Mouse (Mus musculus) heart, embryonic 16.5 days (tissue): ENCODE measurements around the gene Myd88. TPM values are rescaled to one million over a fixed set of nuclear protein-coding genes. Genes with fewer than 3 reads are reported as not detected.
A peak's percentile ranks its signal among the peaks of the same experiment; 100 is the strongest.

Source experiments
- ATAC-seq: fragments of 200-750 bp; cut with Nextera tagmentation; replicated peaks from 2 replicates; pipeline ENCODE4 v1.8.0; 2017; ENCODE audit warnings: moderate number of reproducible peaks; ENCODE audit not compliant: insufficient read depth, low FRiP score; ENCODE audit errors: extremely low read depth
- H3K27ac ChIP-seq: fragments of 300-500 bp; sonication (generic); 2 replicates; pipeline ENCODE4 v1.5.1; 2014; ENCODE audit warnings: mild to moderate bottlenecking, low read length, control low read depth, moderate library complexity
- H3K27me3 ChIP-seq: fragments of 300-500 bp; sonication (generic); 2 replicates; pipeline ENCODE4 v1.6.1; 2014; ENCODE audit warnings: low read length, mixed read lengths; ENCODE audit not compliant: control insufficient read depth, insufficient read depth
- H3K36me3 ChIP-seq: fragments of 300-500 bp; sonication (generic); 2 replicates; pipeline ENCODE4 v1.6.1; 2014; ENCODE audit not compliant: control insufficient read depth, insufficient read depth
- H3K4me1 ChIP-seq: fragments of 300-500 bp; sonication (generic); 2 replicates; pipeline ENCODE4 v1.6.1; 2014; ENCODE audit warnings: low read length, mixed read lengths; ENCODE audit not compliant: control insufficient read depth, insufficient read depth
- H3K4me2 ChIP-seq: fragments of 300-500 bp; sonication (generic); 2 replicates; pipeline ENCODE4 v1.6.1; 2014; ENCODE audit warnings: low read depth, mild to moderate bottlenecking, control low read depth, low read length
- H3K4me3 ChIP-seq: fragments of 300-500 bp; sonication (generic); 2 replicates; pipeline ENCODE4 v1.5.1; 2014; ENCODE audit warnings: mild to moderate bottlenecking, control low read depth, low read length
- H3K9ac ChIP-seq: fragments of 300-500 bp; sonication (generic); 2 replicates; pipeline ENCODE4 v1.6.1; 2014; ENCODE audit warnings: low read length, control low read depth
- H3K9me3 ChIP-seq: fragments of 300-500 bp; sonication (generic); replicated peaks from 2 replicates; pipeline ENCODE4 v1.6.1; 2016; ENCODE audit warnings: low read length; ENCODE audit not compliant: control insufficient read depth
- WGBS: fragments of 180-500 bp; shearing (Covaris S2); extraction: QIAGEN DNeasy Blood & Tissue Kit; methylation state at CpG from one replicate; pipeline ENCODE4 v1.1.7; 2014; 5-methylcytosine and 5-hydroxymethylcytosine counted together
- polyA plus RNA-seq: library from polyadenylated mRNA; unstranded; fragments of >200 nt; fragmentation: Nextera tagmentation; extraction: Ambion mirVana; gene quantifications from 2 replicates; pipeline ENCODE4 v1.2.1, GENCODE M21; 2015

The Myd88 gene
- polyA plus RNA-seq, 1 experiment from 2014 or later, result 18.1 TPM

- no peak for ATAC-seq
- H3K9ac ChIP-seq, result no peak overlapping the region
- H3K4me3 ChIP-seq, result no peak overlapping the region
- H3K4me1 ChIP-seq, result peaks cover 17% of the 10 kb centered on the region
- H3K27ac ChIP-seq, result no peak overlapping the region
- H3K9me3 ChIP-seq, result no peaks in the 10 kb centered on the region
- no peaks in the 10 kb centered on the region for H3K27me3 ChIP-seq
- H3K36me3 ChIP-seq, result no peaks in the 10 kb centered on the region
- 78% methylated on average over 4 of the region's 4 CpGs for WGBS
- H3K4me2 ChIP-seq, result no peak overlapping the region
Measured at GRCm38 (mm10) chr9:119335571-119335970, 5.6 kb downstream of the Myd88 start.

- peak overlapping the region; percentile 57 for H3K27ac ChIP-seq
- H3K9me3 ChIP-seq, result no peaks in the 10 kb centered on the region
- H3K4me3 ChIP-seq, result no peak overlapping the region
- no peak for ATAC-seq
- peak overlapping the region; percentile 32; the same call in 1 of the 2 replicates for H3K4me2 ChIP-seq
- no peak overlapping the region for H3K9ac ChIP-seq
- 76% methylated on average over 2 of the region's 2 CpGs for WGBS
- no peaks in the 10 kb centered on the region for H3K36me3 ChIP-seq
- H3K4me1 ChIP-seq, result peaks cover 13% of the 10 kb centered on the region
- H3K27me3 ChIP-seq, result no peaks in the 10 kb centered on the region
Measured at GRCm38 (mm10) chr9:119334834-119335233, 6.4 kb downstream of the Myd88 start.

GRCm38 (mm10) chr9:119334324-119334723, 6.9 kb downstream of the Myd88 start:
- H3K4me2 ChIP-seq, result peak overlapping the region; percentile 32; the same call in 1 of the 2 replicates
- no peaks in the 10 kb centered on the region for H3K36me3 ChIP-seq
- H3K4me3 ChIP-seq, result no peak overlapping the region
- H3K4me1 ChIP-seq, result peaks cover 11% of the 10 kb centered on the region
- ATAC-seq, result peak; percentile 29; the same call in 1 of the 2 replicates
- H3K9me3 ChIP-seq, result no peaks in the 10 kb centered on the region
- H3K27ac ChIP-seq, result peak overlapping the region; percentile 57
- H3K9ac ChIP-seq, result no peak overlapping the region
- WGBS, result 25% methylated on average over 10 of the region's 10 CpGs
- H3K27me3 ChIP-seq, result no peaks in the 10 kb centered on the region

GRCm38 (mm10) chr9:119330186-119330963, 10.8 kb downstream of the Myd88 start:
- Histone ChIP-seq H3K4me2 (no peak overlapping the region), H3K27ac (no peak overlapping the region), H3K9me3 (no peaks in the 10 kb centered on the region), H3K4me3 (no peak overlapping the region), H3K4me1 (peaks cover 6% of the 10 kb centered on the region; the same call in 1 of the 2 replicates), H3K36me3 (no peaks in the 10 kb centered on the region), H3K9ac (no peak overlapping the region), H3K27me3 (no peaks in the 10 kb centered on the region)
- 80% methylated on average over 15 of the region's 15 CpGs for WGBS
- ATAC-seq, result no peak

GRCm38 (mm10) chr9:119328488-119328887, 12.7 kb downstream of the Myd88 start:
- Histone ChIP-seq H3K36me3 (no peaks in the 10 kb centered on the region), H3K9ac (no peak overlapping the region), H3K27ac (no peak overlapping the region), H3K9me3 (no peaks in the 10 kb centered on the region), H3K27me3 (no peaks in the 10 kb centered on the region), H3K4me3 (no peak overlapping the region), H3K4me2 (no peak overlapping the region), H3K4me1 (no peaks in the 10 kb centered on the region)
- WGBS, result 46% methylated on average over 3 of the region's 3 CpGs
- ATAC-seq, result no peak

- H3K9me3 ChIP-seq, result no peaks in the 10 kb centered on the region
- no peak overlapping the region for H3K4me2 ChIP-seq
- H3K4me1 ChIP-seq, result peaks cover 10% of the 10 kb centered on the region
- H3K27ac ChIP-seq, result no peak overlapping the region
- H3K4me3 ChIP-seq, result no peak overlapping the region
- no peak overlapping the region for H3K9ac ChIP-seq
- no peaks in the 10 kb centered on the region for H3K27me3 ChIP-seq
- WGBS, result 82% methylated on average over 1 of the region's 1 CpGs
- no peaks in the 10 kb centered on the region for H3K36me3 ChIP-seq
- ATAC-seq, result no peak
Measured at GRCm38 (mm10) chr9:119324130-119324529, 17.1 kb downstream of the Myd88 start.

GRCm38 (mm10) chr9:119323260-119323645, 18.0 kb downstream of the Myd88 start:
- Histone ChIP-seq H3K27ac (peak overlapping the region; percentile 96), H3K27me3 (no peaks in the 10 kb centered on the region), H3K9me3 (no peaks in the 10 kb centered on the region), H3K4me1 (peaks cover 10% of the 10 kb centered on the region), H3K4me3 (peak overlapping the region; percentile 96), H3K36me3 (no peaks in the 10 kb centered on the region), H3K4me2 (peak overlapping the region; percentile 88), H3K9ac (peak overlapping the region; percentile 82)
- no peak for ATAC-seq
- 2% methylated on average over 9 of the region's 9 CpGs for WGBS

- peak; percentile 96 for ATAC-seq
- no peaks in the 10 kb centered on the region for H3K27me3 ChIP-seq
- peak within 1 kb of the TSS; percentile 96 for H3K4me3 ChIP-seq
- H3K36me3 ChIP-seq, result no peaks in the 10 kb centered on the region
- H3K27ac ChIP-seq, result peak within 1 kb of the TSS; percentile 96
- H3K9me3 ChIP-seq, result no peaks in the 10 kb centered on the region
- H3K4me2 ChIP-seq, result peak within 1 kb of the TSS; percentile 100
- peak within 1 kb of the TSS; percentile 95 for H3K9ac ChIP-seq
- peaks cover 10% of the 10 kb centered on the region for H3K4me1 ChIP-seq
- WGBS, result under 1% methylated on average over 76 of the region's 76 CpGs
Measured at GRCm38 (mm10) chr9:119322289-119323259, 18.6 kb downstream of the Myd88 start, which contains the start of gene Oxsr1. Oxsr1 (minus strand) TSS chr9:119322427.
